Mouse (Mus musculus): Measurements from ENCODE around the gene Nkain2.

- no peak for TF ChIP-seq CTCF (IDR thresholded peaks at IDR 0.05; ENCODE audit: extremely low read depth, insufficient read depth, low read length)
- TF ChIP-seq POLR2A (IDR thresholded peaks at IDR 0.05; ENCODE audit: extremely low read depth, insufficient read depth, low read length) = no peak
Observed at GRCm38 (mm10) chr10:32870691-32871406, 19.4 kb downstream of the Nkain2 start.

Data from cortical plate, adult 2 months (tissue).